Mouse (Mus musculus): ENCODE measurements around the gene Cdh6.

The Cdh6 gene

DNA sequence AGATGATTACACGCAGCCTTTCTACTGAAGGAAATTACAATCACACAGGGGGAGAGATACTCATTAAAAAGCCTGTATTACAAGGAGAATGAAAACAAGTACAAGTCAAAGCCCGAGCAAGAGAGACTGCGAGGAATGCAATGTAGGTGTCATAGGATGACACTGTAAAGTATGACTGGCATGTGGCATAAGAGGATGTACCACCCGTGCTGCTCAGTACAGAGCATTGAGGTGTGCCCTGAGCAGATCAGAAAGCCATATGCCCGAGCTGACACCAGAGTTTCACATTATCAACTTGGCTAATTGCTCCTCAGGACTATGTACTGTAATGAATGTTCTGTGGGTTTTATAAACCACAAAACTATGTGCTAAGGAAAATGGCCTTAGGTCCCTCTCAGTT, 115.7 kb downstream of the Cdh6 start:
- DNase-seq (ENCODE audit: low spot score), result no peak

DNA sequence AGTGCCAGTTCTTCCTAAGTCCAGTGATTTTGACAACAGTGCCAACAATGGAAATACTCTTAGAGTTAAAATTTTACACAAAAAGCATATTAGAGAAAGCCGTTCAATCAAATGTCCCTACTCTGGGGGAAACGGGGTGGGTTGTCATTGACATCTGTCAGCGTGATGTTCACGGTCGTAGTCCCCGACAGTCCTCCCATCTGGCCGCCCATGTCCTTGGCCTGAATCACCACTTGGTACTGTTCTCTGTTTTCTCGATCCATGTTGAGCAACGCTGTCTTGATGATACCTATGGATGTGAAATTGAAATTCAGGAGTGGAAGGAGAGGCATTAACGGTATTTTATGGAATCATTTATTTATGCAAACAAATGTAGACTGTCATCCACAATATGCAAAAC, 116.2 kb downstream of the Cdh6 start:
- no peak for DNase-seq (ENCODE audit: low spot score)

DNA sequence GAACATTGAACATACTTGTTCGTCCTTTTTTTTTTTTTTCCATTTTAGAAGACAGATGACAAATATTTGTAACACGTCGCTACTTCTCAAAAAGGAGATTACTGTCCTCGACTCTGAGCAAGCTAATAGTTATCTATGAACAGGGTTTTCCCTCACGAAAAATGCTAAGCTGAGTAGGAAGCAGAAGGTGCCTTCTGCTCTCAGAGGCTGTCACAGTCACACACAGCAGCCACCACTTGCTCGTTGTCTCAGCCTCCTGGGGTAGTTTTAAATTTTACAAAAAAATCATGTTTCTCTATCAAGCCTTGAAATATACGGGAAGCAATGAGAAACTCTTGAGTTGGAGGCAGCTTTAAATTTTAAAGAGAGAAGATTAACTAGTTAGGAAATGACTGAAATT, 125.6 kb downstream of the Cdh6 start:
- DNase-seq (ENCODE audit: low spot score), result no peak

DNA sequence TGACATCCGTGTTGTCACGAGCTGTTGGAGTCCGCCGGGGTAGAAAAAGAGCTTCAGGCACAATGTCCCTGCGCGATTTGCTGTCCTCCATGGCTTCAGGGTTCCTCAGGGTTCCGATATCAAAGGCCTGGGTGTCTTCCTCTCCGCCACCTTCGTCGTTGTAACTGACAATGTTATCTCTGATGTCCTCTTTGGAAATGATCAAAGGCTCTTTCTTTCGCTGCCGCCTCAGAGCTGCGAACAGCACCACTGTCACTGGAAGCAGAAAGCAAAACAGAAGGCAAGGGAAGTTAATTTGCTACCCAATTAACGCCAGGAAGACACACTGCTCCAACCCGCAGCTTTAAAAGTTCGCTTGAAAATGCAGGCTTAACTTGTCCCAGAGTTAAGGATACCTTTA, 139.0 kb downstream of the Cdh6 start:
- DNase-seq (ENCODE audit: low spot score), result no peak

DNA sequence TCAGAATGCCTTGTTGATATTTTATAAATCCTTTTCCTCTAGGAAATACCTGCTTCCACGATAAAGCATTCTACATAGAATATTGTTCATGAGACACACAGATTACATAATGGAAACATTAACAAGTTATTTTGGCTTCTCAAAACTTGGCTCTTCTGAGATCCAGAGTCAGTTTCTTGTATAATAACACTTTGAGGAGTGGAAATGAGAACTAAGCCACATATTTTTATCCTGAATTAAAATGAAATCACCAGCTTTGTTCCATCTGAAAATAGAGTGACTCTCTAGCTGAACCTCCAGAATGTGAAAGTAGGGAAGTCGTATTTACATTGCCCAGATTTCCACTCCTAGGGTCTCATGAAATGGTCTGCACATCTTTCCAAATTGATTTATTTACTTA, 142.8 kb downstream of the Cdh6 start:
- no peak for DNase-seq (ENCODE audit: low spot score)

DNA sequence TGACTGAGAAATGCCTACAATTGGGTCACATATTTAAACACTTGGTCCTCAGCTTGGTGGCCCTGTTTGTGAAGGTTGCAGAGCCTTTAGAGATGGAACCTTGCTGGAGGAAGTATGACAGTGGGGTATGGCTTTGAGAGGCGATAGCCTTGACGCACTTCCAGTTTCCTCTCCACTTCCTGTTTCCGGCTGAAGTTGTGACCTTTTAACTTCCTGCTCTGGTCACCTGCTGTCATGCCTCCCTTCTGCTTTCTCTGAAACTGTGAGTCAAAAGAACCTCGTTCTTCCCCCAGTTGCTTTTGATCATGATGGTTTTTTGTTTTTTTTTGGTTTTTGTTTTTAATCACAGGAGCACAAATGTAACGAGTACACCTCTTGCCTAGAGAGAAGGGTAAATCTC, 146.0 kb downstream of the Cdh6 start:
- DNase-seq (ENCODE audit: low spot score), result no peak

DNA sequence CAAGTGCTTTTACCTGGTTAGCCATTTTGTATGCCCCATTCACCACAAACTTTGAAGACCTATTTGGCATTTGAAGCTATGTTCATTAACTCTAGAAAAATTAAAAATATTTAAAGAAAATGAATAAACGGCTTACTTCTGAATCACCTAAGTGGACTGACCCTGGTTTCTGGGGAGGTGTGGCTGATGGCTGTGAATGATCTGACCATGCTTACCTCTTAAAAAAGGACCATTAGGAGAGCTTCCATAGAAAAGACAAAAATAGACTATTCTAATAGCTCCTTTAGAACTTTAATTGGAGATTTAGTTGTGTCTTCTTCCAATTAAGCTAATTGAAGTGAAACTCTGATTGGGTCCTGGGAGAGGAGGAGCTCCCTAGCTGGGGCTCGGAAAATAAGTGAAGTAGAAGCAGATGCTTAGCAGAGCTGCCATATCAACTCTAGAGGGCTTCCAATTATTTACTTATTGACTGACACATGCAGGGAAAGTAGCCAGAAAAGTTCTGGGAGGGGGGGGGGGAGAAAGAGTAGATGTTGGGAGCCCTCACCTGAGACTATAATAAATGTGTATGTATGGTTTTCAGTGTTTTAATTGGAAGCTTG, 156.6 kb downstream of the Cdh6 start:
- no peak for DNase-seq (ENCODE audit: low spot score)

DNA sequence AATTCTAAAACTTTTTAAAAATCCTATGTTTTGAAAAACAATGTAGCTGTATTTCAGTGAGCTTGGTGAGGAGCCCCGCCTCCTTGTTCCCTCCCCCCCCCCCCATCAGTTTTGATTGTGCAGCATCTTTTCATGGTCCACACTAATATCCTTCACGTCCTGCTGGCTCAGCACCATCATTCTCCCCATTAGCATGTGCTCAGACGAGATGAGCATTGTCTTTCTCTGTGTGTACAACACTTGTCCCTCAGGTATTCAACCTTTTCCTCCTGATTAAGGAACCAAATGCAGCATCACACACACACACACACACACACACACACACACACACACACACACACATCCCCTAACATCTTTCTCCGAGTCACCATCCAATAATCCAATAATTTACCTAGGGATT, 164.7 kb downstream of the Cdh6 start:
- DNase-seq (ENCODE audit: low spot score), result no peak

DNA sequence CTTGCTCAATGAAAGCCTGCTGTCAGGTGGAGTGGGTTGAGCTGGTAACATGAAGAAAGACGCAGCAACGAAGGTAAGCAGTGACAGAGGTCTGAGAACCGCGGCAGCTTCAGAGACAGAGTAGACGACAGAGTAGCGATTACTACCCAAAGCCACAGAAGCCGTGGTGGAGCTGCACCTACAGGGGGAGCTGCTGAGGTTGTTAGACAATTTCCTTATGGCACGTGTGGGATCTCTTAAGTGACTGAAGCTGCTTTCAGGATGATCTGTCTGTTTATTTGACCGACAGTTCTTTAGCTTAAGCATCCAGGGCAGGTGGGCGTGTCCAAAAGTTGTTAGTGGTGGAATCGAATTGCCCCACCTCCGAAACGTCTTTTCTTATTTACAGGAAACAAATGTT, 167.5 kb downstream of the Cdh6 start:
- no peak for DNase-seq (ENCODE audit: low spot score)

DNA sequence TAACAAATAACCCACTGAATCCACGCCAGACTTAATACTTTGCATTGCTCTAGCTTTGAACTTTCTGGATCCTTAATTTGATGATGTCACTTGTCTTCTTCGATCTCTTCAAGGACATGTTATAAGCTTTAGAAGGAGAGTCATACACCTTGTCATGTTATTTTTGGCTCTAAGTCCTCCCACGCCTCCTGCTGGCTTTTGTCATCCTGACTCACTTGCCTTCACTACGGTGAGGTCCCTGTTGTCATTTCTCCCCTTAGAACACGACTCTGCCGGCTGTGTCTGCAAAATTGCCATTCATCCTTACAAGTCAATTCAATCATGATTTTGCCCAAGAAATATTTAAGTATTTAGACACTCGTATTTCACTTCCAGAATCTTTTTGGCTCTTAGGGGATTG, 171.9 kb downstream of the Cdh6 start:
- no peak for DNase-seq (ENCODE audit: low spot score)

DNA sequence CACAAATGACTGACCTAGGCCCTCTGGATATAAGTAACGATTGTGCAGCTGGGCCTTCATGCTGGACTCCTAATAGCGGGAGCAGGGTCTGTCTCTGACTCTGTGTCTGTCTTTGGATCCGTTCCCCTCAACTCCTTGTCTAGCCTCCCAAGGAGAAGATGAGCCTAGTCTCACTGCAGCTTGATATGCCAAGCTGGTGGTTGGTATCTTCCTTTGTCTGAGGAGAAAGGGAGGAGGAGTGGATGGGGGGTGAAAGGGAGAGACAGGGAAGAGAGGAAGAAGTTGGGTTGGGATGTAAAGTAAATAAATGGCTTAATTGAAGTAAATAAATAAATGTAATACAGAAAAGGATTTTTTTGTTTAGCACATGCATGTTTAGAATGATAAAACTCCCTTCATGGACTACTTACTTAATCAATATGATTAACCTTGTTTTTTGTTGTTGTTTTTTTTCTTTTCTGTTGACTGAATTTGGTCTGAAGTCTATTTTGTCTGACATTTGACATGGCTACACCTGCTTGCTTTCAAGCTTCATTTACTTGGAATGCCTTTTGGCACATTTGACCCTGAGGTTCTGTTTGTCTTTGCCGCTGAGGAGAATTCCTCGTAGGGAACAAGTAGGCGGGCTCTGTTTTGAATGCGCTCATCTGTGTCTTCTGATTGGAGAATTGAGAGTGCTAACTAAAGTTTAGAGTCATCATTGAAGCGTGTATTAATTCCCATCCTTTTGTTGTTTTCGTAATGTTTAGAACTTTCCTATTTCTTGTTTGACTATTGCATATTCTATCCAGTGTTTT, 178.7 kb downstream of the Cdh6 start:
- DNase-seq (ENCODE audit: low spot score), result no peak

All from lung, postnatal 25 days (tissue).